ENCODE assay signal across 8 mouse cellular contexts in the genomic region with DNA sequence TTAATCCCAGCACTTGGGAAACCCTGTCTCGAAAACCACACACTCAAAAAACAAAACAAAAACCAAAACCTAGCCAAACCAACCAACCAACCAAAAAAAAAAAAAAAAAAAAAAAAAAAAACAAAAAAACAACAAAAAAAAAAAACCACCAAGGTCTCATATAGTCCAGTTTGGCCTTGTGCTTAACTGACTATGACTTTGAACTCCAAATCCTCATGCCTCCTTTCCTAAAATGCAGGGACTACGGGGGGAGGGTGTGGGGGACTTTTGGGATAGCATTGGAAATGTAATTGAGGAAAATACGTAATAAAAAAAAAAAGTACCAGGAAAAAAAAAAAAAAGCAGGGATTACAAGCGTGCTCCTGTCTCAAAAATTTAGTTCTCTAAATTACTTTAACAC. TPM values are rescaled to one million over a fixed set of nuclear protein-coding genes. Genes with fewer than 3 reads are reported as not detected.
A peak's percentile ranks its signal among the peaks of the same experiment; 100 is the strongest.
DNase-seq lines count a peak whose midpoint lies in the region; ATAC-seq and TF ChIP-seq lines count a peak whose summit lies in the region.

No protein-coding gene starts in this region.

- no peak for TF ChIP-seq CTCF in kidney, postnatal 0 days (IDR thresholded peaks at IDR 0.05; ENCODE audit: low read depth)
- no peak for TF ChIP-seq CTCF in midbrain, postnatal 0 days (IDR thresholded peaks at IDR 0.05)

- H3K4me1 ChIP-seq in kidney, postnatal 0 days (replicated peaks; ENCODE audit: insufficient read depth, low read length): 0 out of 2 replicates have a peak, but pooled peaks cover 3% of the 10 kb centered on the region
- H3K4me1 ChIP-seq in embryonic facial prominence, embryonic 11.5 days (ENCODE audit: control insufficient read depth, insufficient read depth, low read length): no peaks in the 10 kb centered on the region
- peaks cover 2% of the 10 kb centered on the region; the same call in 1 of the 2 replicates for H3K4me1 ChIP-seq in intestine, embryonic 14.5 days (replicated peaks; ENCODE audit: control insufficient read depth, insufficient read depth, low read length)
- H3K4me1 ChIP-seq in midbrain, postnatal 0 days (ENCODE audit: insufficient read depth, low read length): no peaks in the 10 kb centered on the region

- H3K4me3 ChIP-seq in kidney, postnatal 0 days (replicated peaks; ENCODE audit: low read depth, low read length): peak overlapping the region; percentile 99
- H3K4me3 ChIP-seq in embryonic facial prominence, embryonic 11.5 days (ENCODE audit: low read depth, low read length): peak overlapping the region; percentile 88
- peak overlapping the region; percentile 86 for H3K4me3 ChIP-seq in intestine, embryonic 14.5 days (ENCODE audit: low read depth, low read length)
- peak overlapping the region; percentile 100 for H3K4me3 ChIP-seq in midbrain, postnatal 0 days (ENCODE audit: low read depth, low read length)

- no peak overlapping the region for H3K9ac ChIP-seq in kidney, postnatal 0 days (ENCODE audit: low read depth, low read length)
- no peak overlapping the region for H3K9ac ChIP-seq in embryonic facial prominence, embryonic 11.5 days (replicated peaks; ENCODE audit: low read length)
- peak overlapping the region; percentile 91 for H3K9ac ChIP-seq in intestine, embryonic 14.5 days (ENCODE audit: low read length)
- no peak overlapping the region for H3K9ac ChIP-seq in midbrain, postnatal 0 days (replicated peaks; ENCODE audit: low read length, poor library complexity, severe bottlenecking)

- H3K27me3 ChIP-seq in kidney, postnatal 0 days (ENCODE audit: insufficient read depth, low read length): no peaks in the 10 kb centered on the region
- no peaks in the 10 kb centered on the region for H3K27me3 ChIP-seq in embryonic facial prominence, embryonic 11.5 days (ENCODE audit: control insufficient read depth, insufficient read depth, low read length)
- H3K27me3 ChIP-seq in intestine, embryonic 14.5 days (replicated peaks; ENCODE audit: control insufficient read depth, insufficient read depth, low read length): no peaks in the 10 kb centered on the region
- no peaks in the 10 kb centered on the region for H3K27me3 ChIP-seq in midbrain, postnatal 0 days (ENCODE audit: insufficient read depth, low read length)

- H3K4me2 ChIP-seq in kidney, postnatal 0 days (ENCODE audit: low read length): peak overlapping the region; percentile 72
- H3K4me2 ChIP-seq in embryonic facial prominence, embryonic 11.5 days (ENCODE audit: low read depth, low read length): no peak overlapping the region; the same call in 1 of the 2 replicates
- H3K4me2 ChIP-seq in intestine, embryonic 14.5 days (ENCODE audit: low read length): peak overlapping the region; percentile 51
- H3K4me2 ChIP-seq in midbrain, postnatal 0 days (ENCODE audit: low read depth, low read length, poor library complexity, severe bottlenecking): peak overlapping the region; percentile 67

- no peaks in the 10 kb centered on the region for H3K9me3 ChIP-seq in kidney, postnatal 0 days (replicated peaks; ENCODE audit: low read length)
- H3K9me3 ChIP-seq in embryonic facial prominence, embryonic 11.5 days (replicated peaks; ENCODE audit: control insufficient read depth, low read length): no peaks in the 10 kb centered on the region
- no peaks in the 10 kb centered on the region for H3K9me3 ChIP-seq in intestine, embryonic 14.5 days (ENCODE audit: control insufficient read depth, low read length)
- no peaks in the 10 kb centered on the region for H3K9me3 ChIP-seq in midbrain, postnatal 0 days (ENCODE audit: low read length)

- no peaks in the 10 kb centered on the region for H3K36me3 ChIP-seq in kidney, postnatal 0 days (ENCODE audit: insufficient read depth, low read length)
- H3K36me3 ChIP-seq in embryonic facial prominence, embryonic 11.5 days (replicated peaks; ENCODE audit: control insufficient read depth, insufficient read depth, low read depth, low read length): no peaks in the 10 kb centered on the region
- no peaks in the 10 kb centered on the region for H3K36me3 ChIP-seq in intestine, embryonic 14.5 days (ENCODE audit: control insufficient read depth, insufficient read depth, low read length)
- H3K36me3 ChIP-seq in midbrain, postnatal 0 days (ENCODE audit: insufficient read depth, low read length): no peaks in the 10 kb centered on the region

- WGBS in kidney, postnatal 0 days: 15% methylated on average over 4 of the region's 4 CpGs
- WGBS in embryonic facial prominence, embryonic 11.5 days: 19% methylated on average over 4 of the region's 4 CpGs
- 20% methylated on average over 4 of the region's 4 CpGs for WGBS in intestine, embryonic 14.5 days
- WGBS in midbrain, postnatal 0 days: 12% methylated on average over 4 of the region's 4 CpGs

- peak; percentile 33; the same call in 1 of the 2 replicates for ATAC-seq in kidney, postnatal 0 days (replicated peaks; ENCODE audit: low FRiP score, low read depth)
- ATAC-seq in embryonic facial prominence, embryonic 11.5 days (replicated peaks; ENCODE audit: insufficient number of reproducible peaks, low FRiP score, low TSS enrichment, low read depth): no peak
- ATAC-seq in intestine, embryonic 14.5 days (replicated peaks; ENCODE audit: low FRiP score, low TSS enrichment, low read depth): no peak
- 0 out of 2 replicates have a peak, but pooled peaks have one; percentile 15 for ATAC-seq in midbrain, postnatal 0 days (ENCODE audit: low FRiP score)

- no peak for DNase-seq in kidney, postnatal 0 days (ENCODE audit: low spot score)
- no peak for DNase-seq in kidney, adult 18-20 months
- no peak for DNase-seq in embryonic facial prominence, embryonic 11.5 days (ENCODE audit: low spot score)
- DNase-seq in intestine, embryonic 14.5 days (ENCODE audit: low spot score): no peak
- no peak for DNase-seq in midbrain, postnatal 0 days (ENCODE audit: low spot score)
- no peak for DNase-seq in right cerebral cortex, postnatal 14 days
- no peak for DNase-seq in B cell, adult 2 months
- DNase-seq in urinary bladder, postnatal 25 days (ENCODE audit: low spot score): no peak

- H3K27ac ChIP-seq in kidney, postnatal 0 days: no peak overlapping the region
- no peak overlapping the region for H3K27ac ChIP-seq in embryonic facial prominence, embryonic 11.5 days (replicated peaks; ENCODE audit: low read depth, low read length)
- H3K27ac ChIP-seq in intestine, embryonic 14.5 days (ENCODE audit: low read depth): 0 out of 2 replicates have a peak overlapping the region, but pooled peaks have one; percentile 93
- 0 out of 2 replicates have a peak overlapping the region, but pooled peaks have one; percentile 94 for H3K27ac ChIP-seq in midbrain, postnatal 0 days (ENCODE audit: low read depth, low read length)

RNA-seq across cellular contexts. Expression of a gene that starts 0.4 kb away (rescaled TPM):
- polyA plus RNA-seq in kidney, postnatal 0 days (2015; fragmentation: Nextera tagmentation; extraction: Ambion mirVana): 10.4 and 12.4 TPM in 2 replicates
- polyA plus RNA-seq in embryonic facial prominence, embryonic 11.5 days (2014; fragmentation: Nextera tagmentation; extraction: Ambion mirVana): 16.8 and 18.3 TPM in 2 replicates
- 15.7 and 15.9 TPM in 2 replicates for polyA plus RNA-seq in intestine, embryonic 14.5 days (2014; fragmentation: Nextera tagmentation; extraction: Ambion mirVana)
- 55.6 and 59.5 TPM in 2 replicates for total RNA-seq in midbrain, postnatal 0 days (2014; rRNA removed)
- polyA plus RNA-seq in midbrain, postnatal 0 days (2015; fragmentation: Nextera tagmentation; extraction: Ambion mirVana): 19.3 and 20.7 TPM in 2 replicates

RNA-seq across cellular contexts. Expression of a gene that starts 18.9 kb away (rescaled TPM):
- polyA plus RNA-seq in kidney, postnatal 0 days (2015; fragmentation: Nextera tagmentation; extraction: Ambion mirVana): 16.1 and 17.2 TPM in 2 replicates
- polyA plus RNA-seq in embryonic facial prominence, embryonic 11.5 days (2014; fragmentation: Nextera tagmentation; extraction: Ambion mirVana): 18.6 and 22.2 TPM in 2 replicates
- polyA plus RNA-seq in intestine, embryonic 14.5 days (2014; fragmentation: Nextera tagmentation; extraction: Ambion mirVana): 15.0 and 17.9 TPM in 2 replicates
- total RNA-seq in midbrain, postnatal 0 days (2014; rRNA removed): 11.7 and 16.2 TPM in 2 replicates
- polyA plus RNA-seq in midbrain, postnatal 0 days (2015; fragmentation: Nextera tagmentation; extraction: Ambion mirVana): 12.3 TPM in 2 replicates

RNA-seq across cellular contexts. Expression of a gene that starts 19.2 kb away (rescaled TPM):
- 20.8 and 22.3 TPM in 2 replicates for polyA plus RNA-seq in kidney, postnatal 0 days (2015; fragmentation: Nextera tagmentation; extraction: Ambion mirVana)
- 28.3 and 32.0 TPM in 2 replicates for polyA plus RNA-seq in embryonic facial prominence, embryonic 11.5 days (2014; fragmentation: Nextera tagmentation; extraction: Ambion mirVana)
- polyA plus RNA-seq in intestine, embryonic 14.5 days (2014; fragmentation: Nextera tagmentation; extraction: Ambion mirVana): 24.9 and 29.7 TPM in 2 replicates
- 21.0 and 30.6 TPM in 2 replicates for total RNA-seq in midbrain, postnatal 0 days (2014; rRNA removed)
- 30.4 and 31.5 TPM in 2 replicates for polyA plus RNA-seq in midbrain, postnatal 0 days (2015; fragmentation: Nextera tagmentation; extraction: Ambion mirVana)

Comparison
In these comparisons a context has a peak if more than half of its experiments do, and no peak if none do; other contexts are left out.
1. ATAC-seq: peak in kidney, postnatal 0 days (single experiment) and midbrain, postnatal 0 days (single experiment); none in embryonic facial prominence, embryonic 11.5 days (single experiment) and intestine, embryonic 14.5 days (single experiment).
2. H3K27ac ChIP-seq: peak in intestine, embryonic 14.5 days (single experiment) and midbrain, postnatal 0 days (single experiment); none in kidney, postnatal 0 days (single experiment) and embryonic facial prominence, embryonic 11.5 days (single experiment).
3. Peak in every context shown above with its lines, with median percentiles within 50 percentile points of each other: H3K4me3 ChIP-seq.